Mouse (Mus musculus) kidney, adult 8-10 months (tissue): ENCODE results near the gene Rrp12.
A peak's percentile ranks its signal among the peaks of the same experiment; 100 is the strongest.

Experiments used
- DNase-seq, 2 experiments: peaks; one replicate each; pipeline ENCODE4 v3.0.0; 2022

Gene Rrp12

DNA sequence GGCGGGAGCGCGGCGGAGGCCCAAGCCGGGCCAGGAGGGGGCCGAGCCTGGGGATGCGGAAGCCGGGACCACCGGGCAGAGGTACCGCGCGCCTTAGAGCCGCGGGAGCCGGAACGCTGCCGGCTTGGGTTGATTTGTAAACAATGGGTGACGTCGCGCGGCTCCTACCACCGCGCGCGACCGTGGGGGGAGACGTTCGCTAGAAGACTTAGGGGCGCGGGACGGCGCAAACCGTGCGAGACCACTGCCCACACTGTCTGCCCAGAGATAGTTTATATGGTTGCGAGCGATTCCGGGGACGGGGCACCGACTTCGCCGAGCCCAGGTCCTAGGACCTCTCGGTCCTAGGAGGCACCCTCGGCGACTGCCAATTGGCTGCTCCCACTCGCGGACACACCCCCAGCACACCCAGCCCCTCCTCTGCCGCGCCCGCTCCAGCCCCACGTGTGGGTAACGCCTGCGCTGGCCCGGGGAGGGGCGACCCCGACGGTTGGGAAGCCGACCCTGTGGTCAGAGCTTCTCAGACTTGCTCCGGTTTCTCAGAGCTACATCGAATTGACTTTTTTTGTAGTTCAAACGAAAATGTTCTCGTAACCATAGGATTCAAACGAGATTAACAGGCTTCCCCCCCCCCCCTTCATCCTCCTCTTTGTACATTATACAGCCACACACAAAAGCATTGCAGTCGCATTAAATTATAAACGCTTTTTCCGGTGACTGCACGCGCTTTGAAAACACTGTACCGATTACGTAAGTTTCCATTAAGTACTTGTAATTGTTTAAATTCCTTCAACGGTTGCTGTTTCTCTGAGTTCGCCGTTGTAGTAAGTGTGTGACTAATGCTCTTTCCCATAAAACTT is 47.8 kb downstream of the Rrp12 start, which contains the start of gene Frat2:
Frat2 (minus strand) TSS at position 141 of the 860 bp plus-strand sequence.
- peak; percentile 78 to 83 for DNase-seq

- DNase-seq: peak in 1 of 2 experiments; percentile 9
These were observed 48.4 kb downstream of the Rrp12 start for GRCm38 (mm10) chr19:41847614-41847991.

DNA sequence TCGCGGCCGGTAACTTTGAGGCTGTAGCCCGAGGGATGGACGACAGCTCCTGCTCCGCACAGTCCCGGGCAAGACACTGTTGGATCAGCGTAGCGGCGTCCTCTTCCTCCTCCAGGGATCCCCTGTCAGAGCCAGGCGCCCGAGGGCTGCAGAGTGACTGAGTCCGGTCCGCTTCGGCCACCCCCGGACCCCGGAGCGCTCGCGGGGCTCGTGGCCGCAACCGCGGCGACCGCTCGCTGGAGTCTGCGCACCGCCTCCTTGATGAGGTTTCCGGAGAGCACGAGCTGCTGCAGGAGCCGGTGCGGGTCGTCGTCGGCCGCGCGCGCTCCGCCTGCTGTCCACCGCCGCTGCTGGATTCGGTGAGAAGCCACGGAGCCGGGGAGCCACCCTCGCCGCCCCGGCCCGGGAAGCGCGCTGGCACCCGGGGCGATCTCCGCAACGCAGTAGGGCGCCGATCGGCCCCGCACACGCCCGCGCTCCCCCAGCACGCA is 48.8 kb downstream of the Rrp12 start:
- peak in 1 of 2 experiments; percentile 12 for DNase-seq

DNA sequence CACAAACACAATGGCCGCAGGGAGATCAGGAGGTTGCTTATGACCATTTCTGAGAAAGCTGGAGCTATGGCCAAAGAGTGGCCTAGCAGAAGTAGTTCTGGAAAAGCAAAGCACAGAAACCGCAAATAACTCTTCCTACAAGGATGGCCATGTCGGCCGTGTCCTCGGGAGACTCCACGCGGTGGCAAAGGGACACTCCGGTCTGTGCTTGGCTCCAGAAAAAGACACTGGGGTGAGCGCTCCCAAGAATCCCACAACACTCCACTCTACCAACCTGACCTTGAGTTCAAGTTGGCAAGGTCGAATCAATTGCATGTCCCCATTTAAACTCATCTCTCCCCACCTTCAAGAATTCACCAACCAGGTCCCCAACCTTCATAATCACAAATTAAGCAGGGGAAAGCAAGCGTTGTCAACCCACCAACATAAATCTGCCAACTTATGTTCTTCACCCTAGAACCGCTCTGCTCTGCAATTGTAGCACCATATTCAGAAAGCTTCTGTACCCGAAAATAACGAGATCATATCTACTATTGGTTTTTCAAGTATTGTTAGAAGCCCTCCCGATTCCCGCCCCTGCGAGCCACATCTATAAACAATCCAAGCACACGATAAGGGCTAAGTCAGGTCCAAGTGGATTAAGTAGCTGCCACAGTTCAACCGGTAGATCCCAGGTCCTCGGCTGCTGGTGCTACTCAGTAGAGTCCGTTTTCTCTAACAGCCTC is 49.4 kb downstream of the Rrp12 start:
- no peak for DNase-seq

GRCm38 (mm10) chr19:41844345-41844744 is 51.6 kb downstream of the Rrp12 start:
- DNase-seq: no peak

DNA sequence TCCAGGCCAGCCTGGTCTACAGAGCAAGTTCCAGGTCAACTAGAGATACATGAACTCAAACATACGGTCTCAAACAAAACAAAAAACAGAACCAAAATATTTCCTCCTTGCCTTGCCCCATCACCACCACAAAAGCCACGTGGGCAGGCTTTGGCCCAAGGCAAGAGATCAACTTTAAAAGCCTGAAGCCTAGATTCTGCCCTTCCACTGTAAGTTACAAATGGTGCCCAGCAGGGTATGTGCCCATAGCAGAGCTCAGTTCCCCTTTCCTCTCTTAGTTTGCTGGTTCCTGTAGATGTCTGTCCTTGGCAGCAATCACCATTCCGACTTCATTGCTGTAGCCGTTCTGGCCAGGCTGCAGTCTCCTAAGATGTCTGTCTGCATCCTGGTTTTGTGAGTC is 53.3 kb downstream of the Rrp12 start:
- no peak for DNase-seq

DNA sequence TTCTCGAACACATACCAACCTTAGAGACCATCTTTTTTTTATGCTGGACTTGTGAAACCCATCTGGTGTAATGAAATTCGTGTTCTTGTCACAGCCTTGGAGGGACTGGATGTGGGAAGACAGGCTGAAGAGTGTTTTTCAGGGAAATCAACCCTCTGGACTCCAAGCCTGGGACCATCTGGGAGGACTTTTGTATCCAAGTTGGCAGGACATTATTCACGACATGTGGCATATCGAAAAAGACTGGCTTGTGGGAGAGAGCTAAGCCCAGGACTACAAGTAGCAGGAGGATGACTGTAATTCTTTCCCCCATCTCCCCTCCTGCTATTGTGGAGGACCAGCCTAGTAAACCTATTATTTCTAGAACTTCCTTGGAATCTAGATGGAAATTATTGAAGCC is 53.8 kb downstream of the Rrp12 start:
- no peak for DNase-seq

DNA sequence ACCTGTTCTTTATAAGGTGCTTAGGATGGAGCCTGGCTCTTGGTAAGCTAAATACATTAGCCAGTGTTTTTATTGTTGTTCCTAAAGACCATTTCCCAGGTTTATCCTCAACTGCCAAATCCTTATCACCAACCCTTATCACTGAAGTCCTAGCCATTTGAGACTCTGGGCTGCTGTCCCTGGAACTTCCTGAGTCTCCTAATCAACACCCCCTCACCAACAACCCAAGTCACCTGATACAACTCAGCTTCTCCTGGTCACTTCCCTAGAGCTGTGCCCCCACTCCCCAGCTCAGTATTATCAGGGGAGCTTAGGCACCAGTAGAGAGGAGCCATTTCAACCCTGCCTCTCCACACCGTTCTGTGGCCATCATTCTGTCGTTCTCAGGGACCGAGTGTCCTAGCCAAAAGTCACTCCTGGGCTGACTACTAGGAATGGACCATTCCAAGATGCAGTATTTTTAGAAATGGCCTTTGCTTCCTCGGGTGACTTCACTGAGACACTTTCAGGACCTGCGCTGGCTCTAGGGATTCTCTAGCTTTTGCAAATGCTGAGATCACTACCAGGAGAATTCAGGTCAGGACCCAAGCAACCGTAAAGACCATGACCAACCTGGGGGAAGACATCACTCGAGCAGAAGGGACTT is 54.7 kb downstream of the Rrp12 start:
- DNase-seq: no peak

- DNase-seq: no peak
These were observed 56.3 kb downstream of the Rrp12 start for GRCm38 (mm10) chr19:41839685-41840084.

DNA sequence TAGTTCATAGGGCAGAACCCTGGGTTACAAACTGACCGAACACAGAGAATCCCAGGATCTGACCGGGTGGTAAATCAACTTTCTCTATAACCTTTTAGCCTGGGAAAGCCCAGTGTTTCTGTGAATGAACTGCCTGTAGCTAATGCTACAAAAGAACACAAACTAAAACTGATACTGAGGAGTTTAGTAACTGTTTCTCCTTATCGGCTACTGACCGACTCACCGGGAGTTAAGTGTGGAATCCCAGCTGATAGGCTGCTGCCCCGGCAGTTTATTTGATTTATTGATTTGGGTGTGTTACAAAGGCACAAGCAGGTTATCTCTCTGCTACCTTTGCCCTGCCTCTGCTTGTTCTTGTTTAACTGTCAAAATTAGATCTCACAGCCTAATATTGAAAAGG is 57.2 kb downstream of the Rrp12 start:
- no peak for DNase-seq

GRCm38 (mm10) chr19:41837917-41838261 is 58.1 kb downstream of the Rrp12 start:
- no peak for DNase-seq

DNA sequence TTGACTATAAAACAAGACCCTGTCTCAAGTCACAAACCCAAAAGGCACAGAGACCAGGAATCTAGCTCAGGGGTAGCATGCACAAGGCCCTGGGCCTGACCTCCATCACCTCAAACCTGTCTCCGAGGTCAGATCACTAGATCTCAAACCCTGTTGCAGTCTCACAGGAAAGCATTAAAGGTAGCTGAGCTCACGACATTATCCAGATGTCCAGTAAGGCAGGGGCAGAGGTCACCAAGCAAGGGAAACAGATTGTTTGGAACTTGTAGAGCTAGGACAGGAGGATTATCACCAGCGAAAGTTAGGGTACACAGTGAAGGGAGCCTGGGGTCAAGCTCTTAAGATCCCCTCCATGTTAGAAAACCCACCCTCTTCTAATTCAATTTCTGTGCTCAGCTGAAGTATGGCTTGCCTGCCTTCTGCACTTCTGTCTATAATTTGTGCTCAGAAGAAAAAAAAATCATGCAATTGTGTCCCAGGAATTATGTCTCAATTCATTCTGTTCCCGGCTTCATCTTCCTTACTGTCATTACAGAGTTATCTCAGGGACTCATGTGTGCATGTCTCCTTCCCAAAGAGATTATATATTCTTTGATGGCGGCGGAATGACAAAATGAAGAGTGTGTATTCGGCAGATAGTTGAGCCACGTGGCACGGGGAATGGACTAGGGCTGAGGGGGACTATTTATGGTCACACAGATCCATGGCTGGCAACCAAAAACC is 58.6 kb downstream of the Rrp12 start:
- DNase-seq: no peak

- DNase-seq: no peak
These were observed 59.3 kb downstream of the Rrp12 start for GRCm38 (mm10) chr19:41836719-41837118.

DNA sequence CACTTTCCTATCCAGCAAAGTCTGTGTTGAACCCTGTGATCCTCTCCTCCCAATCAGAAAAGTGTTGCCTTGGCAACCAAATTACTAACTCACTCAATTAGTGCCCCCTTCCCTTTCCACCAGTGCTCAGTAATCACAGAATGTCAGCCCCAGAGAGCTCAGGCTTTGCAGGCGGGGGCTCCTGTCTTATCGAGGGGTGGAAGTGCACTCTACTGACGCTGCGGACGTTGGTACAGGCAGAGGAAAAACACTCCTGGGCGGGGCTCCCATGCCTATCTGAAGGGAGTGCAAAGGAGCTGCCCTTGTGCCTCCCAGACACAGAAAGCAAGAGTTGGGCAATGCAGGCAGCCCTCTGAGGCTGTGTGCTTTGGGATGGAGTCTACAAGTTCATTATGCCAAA is 60.2 kb downstream of the Rrp12 start:
- DNase-seq: no peak

GRCm38 (mm10) chr19:41835407-41835806 is 60.6 kb downstream of the Rrp12 start:
- DNase-seq: no peak

- no peak for DNase-seq
These were observed 63.3 kb downstream of the Rrp12 start for GRCm38 (mm10) chr19:41832501-41833201.

DNA sequence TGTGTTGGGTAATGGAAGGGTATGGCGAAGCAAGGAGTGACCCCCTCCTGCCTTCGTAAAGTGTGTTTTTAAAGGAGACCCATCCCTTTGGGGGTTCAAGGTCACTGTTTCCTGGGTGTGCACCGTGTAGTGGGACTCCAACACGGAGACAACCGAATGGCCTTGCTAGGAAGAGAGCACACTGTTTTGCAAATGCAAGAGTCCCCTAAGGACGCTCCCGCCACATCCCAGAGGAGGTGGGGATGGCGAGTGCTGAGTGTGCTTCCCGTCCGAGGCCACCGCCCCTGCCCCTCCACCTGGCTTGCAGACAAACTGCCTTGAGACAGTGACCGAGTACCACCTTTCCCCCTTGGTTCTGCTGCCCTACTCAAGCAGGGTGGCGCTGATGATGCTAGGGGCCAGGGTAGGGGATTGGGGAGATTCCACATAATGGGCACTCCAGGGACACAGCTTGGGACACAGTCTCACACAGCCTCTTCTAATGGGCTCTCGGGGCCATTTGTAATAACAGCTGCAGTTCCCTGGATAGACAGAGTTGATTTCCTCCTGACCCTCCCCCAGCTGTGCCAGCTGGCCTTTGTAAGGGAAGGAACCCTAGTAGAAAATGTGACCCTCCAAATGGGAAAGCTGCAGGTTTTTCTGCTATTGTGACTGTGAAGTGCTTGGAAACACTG is 64.1 kb downstream of the Rrp12 start:
- DNase-seq: no peak

DNA sequence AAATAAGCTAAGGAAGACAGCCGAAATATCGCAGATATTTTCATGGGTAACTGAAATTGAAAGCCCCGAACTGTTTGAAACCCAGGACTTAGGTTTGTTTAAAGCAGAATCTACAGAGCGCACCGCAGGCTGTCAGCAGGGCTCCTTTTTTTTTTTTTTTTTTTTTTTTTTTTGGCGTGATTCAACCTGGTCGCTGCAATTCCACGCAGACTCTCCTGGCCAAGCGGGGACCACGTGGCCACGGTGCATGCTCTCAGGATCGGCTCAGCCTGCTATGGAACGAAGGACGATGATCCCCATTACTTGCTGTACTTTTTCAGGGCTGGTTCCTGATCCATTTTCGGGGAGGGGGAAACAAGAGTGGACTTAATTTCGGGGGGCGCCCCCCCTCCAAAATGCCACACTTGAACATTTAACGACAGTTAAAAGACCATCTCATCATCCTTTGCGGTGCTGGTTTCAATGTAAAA is 64.8 kb downstream of the Rrp12 start:
- no peak for DNase-seq

- DNase-seq: no peak
These were observed 65.6 kb downstream of the Rrp12 start for GRCm38 (mm10) chr19:41830106-41831031.

DNA sequence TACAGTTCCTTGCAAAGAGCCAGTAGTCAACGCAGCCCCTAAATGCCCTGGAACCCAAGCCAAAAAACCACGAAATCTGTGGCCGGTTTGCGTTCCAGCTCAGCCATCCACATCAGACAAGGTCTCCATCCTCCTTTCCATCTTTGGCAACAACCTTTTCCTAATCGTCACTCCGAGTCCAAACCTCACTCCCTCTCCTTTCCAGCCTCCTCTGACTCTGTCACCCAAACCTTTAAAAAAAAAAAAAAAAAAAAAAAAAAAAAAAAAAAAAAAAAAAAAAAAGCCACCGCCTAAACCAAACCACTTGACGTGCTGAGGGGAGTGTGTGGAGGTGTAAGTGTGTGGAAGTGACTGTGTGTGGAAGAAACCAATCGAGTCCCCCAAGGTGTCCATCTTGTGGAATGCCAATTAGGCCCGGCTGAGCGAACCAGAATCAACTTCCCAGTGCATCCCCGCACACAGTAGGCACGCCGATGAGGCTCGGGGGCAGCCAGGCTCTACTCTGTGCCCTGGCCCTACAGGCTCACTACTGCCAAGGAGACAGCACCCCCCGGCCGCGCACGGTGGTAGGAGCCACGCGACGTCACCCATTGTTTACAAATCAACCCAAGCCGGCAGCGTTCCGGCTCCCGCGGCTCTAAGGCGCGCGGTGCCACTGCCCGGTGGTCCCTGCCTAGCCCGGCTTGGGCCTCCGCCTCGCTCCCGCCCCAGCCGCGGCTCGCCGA is 66.4 kb downstream of the Rrp12 start, which contains the start of gene Frat1:
Frat1 (plus strand) TSS at position 590 of the 725 bp plus-strand sequence.
- DNase-seq: peak; percentile 73 to 79
